Mouse (Mus musculus) thymus, postnatal 25 days (tissue): ENCODE data around the gene Ing4.

Source experiments
- DNase-seq: peaks from one replicate; pipeline ENCODE4 v3.0.0; 2022

The Ing4 gene

GRCm38 (mm10) chr6:125039533-125040153 is at the start of gene Ing4:
Gene Ing4, plus strand, starts transcription at chr6:125039760.
- peak; percentile 88 for DNase-seq

DNA sequence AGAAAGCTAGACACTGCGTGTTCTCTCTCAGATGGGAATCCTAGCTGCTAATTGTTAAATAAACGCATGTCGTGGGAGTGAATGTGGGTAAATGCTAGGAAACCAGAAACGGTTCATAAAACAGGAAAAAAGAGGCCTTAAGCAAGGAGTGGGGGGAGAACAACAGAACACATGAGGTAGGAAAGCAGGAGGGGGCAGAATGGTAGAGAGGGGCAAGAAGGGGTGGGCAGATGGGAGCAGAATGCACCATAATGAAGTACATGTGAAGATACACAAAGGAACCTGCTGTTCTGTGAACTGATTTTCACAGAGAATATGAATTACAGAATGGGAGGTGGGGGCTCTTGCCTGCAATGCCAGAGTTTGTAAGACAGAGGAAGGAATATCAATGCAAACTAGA is 47.3 kb upstream of the Ing4 start:
- no peak for DNase-seq

DNA sequence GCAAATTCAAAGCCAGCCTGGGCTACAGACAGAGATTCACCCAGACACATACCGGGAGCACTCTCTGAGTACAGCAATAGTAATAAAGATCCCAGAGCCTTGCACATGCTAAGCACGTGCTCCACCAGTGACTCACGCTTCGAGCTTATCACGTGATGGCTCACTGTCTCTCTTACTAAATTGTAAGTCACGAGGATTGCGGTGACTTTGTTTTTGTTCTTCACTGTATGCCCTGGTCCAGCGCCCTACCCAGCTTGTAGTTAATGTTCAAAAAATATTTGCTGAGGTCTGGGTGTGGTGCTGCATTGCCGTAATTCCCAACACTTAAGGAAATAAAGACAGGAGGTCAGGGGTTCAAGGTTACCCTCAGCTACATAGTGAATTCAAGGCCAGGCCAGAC is 46.2 kb upstream of the Ing4 start:
- DNase-seq, result no peak

GRCm38 (mm10) chr6:124993876-124994275 is 45.7 kb upstream of the Ing4 start:
- no peak for DNase-seq

DNA sequence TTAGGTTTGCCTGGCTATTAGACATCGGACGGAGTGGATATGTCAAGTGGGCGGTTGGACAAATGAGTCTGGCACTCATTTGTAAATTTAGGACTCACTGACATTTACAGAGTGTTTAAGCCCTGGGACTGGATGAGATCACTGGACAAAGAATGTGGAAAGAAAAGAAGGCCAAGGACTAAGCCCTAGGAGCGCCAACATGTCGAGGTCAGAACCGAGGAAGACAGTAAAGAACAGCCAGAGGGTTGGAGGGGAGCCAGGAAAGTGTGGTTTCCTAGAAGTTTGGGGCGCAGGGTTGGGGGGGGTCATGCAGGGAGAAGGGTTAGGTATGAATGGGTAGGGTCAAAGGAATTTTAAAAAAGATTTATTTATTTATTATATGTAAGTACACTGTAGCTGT is 44.3 kb upstream of the Ing4 start:
- no peak for DNase-seq

- no peak for DNase-seq
These were observed 43.6 kb upstream of the Ing4 start for GRCm38 (mm10) chr6:124995831-124996403.

DNA sequence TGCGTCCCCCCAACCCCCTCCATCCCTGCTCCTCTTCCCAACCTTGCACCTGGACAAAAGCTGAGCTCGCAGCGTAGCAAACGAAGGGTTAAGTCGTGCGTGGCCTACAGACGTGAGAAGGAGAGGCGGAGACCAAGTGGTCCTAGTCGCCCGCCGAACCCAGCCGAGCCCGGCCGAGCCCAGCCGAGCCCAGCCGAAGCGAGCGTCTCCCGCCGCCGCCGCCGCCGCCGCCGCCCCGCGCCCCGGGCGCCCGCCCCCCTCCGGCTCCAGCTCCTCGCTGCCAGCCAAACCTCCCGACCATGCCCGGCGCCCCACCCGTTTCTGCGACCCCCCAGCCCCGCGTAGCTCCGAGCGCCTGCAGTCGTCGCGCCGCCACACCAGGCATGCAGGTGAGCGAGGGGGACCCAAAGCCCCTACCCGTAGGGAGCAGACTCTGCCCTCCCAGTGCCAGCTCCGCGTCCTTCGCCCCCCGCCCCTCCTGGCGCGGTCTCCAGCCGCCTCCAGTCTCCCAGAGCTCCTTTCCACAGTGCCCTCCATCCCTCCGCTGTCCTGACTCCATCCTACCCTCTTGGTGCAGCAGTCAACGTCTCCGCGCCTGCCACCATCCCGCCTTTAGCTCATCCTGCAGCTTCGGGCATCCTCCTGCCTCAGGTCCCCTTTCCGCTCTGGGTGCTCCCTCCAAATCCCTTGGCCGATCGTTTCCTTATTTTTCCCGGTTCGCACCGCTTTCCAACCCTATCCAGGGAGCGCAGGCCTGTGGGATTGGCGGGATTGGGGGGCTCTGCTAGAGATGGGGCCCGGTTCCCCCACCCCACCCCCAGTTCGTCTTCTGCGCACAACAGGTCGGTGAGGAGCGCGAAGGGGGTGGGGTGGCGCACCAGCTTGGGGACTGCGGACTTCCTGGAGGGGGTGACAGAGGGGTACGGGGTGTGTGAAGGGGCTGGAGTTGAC is 42.7 kb upstream of the Ing4 start, which contains the start of gene Pianp:
TSS of gene Pianp (plus strand) at position 144 of the 951 bp plus-strand sequence.
- DNase-seq, result peak; percentile 86

- no peak for DNase-seq
These were observed 41.5 kb upstream of the Ing4 start for GRCm38 (mm10) chr6:124998066-124998465.

DNA sequence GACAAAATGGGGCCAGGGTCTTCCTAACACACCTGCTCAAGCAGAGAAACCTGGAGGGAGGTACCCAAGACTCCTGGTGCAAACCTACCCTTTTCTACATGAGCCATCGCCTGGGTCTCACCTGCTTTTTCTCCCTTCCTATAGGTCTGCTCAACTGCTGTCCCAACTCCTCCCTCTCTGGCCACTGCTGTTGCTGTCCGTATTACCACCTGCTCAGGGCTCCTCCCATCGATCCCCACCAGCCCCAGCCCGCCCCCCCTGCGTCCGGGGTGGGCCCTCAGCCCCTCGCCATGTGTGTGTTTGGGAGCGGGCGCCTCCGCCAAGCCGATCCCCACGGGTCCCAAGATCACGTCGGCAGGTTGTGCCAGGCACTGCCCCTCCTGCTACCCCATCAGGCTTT is 40.5 kb upstream of the Ing4 start:
- DNase-seq, result no peak

DNA sequence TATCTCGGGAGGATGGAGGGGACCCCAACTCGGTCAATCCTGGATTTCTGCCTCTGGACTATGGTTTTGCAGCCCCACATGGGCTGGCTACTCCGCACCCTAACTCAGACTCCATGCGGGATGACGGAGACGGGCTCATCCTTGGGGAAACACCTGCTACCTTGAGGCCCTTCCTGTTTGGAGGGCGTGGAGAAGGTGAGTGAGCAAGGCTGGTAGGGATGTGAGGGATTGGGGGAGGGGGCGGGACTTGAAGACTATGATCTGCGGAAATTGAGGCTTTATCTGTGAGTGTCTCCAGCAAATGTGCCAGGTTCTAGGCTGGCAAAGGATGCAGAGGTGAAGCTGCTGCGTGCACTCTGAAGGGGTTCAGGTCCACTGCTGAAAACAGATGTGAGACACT is 40.0 kb upstream of the Ing4 start:
- DNase-seq, result no peak

DNA sequence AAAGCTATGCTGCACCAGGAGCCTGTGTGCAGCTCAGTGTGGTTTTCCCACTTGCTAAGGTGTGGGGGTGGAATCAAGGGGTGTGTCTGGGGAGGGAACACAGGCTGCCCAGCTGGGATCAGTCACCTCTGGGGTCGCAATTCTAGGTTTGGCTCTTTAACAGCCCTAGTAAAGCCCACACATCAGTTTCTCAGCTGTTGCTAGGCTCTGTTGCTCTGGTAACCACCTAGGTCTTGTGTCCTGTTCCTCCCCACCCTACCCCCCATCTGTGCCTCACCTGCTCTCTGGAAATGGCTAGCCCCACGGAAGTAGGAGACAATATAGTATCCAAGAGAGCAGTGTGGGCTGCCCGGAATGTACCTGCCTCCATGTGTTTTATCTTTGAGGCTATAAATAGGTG is 35.9 kb upstream of the Ing4 start:
- DNase-seq, result no peak

DNA sequence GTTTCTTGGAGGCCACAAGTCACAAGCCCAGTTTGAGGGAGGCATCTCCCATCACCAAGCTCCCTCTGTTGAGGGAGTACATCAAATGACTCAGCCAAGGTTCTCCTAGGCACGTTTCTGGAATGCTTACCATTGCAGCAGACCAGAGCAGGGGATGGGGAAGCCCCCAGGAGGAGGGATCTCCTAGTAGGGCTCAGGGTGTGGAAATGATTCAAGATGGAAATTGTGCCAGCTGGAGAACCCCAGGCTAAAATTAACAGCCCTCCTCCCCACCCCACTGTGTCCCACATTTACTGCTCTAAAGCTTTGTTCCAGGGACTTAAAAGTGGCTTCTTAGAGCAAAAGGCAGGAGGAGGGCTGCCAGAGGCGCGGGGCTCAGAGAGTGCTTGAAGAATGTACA is 34.5 kb upstream of the Ing4 start:
- no peak for DNase-seq

GRCm38 (mm10) chr6:125008060-125008459 is 31.5 kb upstream of the Ing4 start:
- no peak for DNase-seq

DNA sequence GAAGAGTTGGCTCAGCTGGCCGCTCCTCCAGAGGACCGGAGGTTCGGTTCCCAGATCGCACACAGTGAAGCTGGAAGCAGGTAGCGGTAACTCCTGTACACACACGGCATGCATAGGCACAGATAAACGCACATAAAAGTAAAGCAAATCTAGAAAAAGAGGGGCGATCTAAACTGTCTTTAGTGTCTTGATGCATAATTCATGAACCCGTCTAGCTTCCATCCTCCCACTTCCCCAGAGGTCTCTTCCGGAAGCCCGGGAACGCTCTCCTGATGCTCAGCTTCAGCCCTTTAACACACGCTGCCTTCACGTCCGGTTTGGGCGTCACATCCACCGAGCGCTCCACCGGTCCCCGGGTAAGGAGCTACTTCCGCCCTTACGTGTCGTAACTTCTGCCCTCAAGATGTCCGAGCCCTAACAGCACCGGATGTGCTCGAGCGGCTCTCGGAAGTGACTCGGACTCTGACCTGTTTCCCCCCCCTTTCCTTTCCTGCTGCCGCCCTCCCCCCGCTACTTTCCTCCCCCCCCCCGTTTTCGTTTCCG is 30.9 kb upstream of the Ing4 start:
- DNase-seq, result peak; percentile 95

DNA sequence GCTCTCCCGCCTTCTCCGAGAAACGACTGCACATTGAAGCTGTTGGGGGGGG is 30.6 kb upstream of the Ing4 start, which contains the start of gene Zfp384:
TSS of gene Zfp384 (plus strand) at position 17 of the 52 bp plus-strand sequence.
- DNase-seq, result no peak

DNA sequence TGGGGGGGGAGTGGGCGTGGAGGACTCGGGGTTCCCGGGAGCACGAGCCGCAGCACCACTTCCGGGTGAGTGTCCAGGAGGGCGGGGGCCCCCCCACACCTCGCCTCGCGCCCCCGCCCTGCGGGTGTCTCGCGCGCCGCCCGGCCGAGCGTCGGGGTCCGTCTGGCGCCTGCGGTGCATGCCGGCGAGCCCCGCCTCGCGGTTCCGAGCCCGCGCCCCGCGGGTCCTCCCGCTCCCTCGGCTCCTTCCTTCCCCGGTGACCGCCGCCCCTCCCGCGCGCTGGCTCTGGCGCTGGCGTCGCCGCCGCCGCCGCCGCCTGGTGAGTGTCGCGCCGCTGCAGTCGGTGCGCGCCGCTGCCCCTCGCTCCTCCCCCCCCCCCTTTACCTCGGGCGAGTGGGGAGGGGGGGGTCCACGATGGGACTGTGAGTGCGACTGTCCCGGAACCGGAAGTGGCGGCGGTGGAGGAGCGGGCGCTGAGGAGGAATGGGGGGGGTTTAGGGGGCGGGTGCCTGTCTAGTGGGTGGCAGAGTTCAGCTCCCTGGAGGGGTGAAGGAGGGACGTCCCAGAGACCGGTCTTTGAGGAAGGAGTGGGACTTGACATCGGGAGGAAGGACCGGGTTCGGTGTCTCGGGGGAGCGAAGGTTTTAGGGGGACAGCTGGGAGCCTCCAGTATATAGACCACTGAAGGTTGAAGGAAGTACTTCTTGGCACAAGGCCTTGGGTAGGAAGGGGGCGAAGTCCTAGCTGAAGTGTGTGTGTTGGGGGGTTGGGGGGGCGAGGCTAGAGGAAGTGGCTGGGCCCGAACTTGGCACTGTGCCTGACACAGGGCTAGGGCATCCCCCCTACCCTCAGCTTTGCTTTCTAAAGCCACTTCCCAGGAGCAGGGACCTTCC is 30.1 kb upstream of the Ing4 start:
- peak; percentile 84 for DNase-seq

DNA sequence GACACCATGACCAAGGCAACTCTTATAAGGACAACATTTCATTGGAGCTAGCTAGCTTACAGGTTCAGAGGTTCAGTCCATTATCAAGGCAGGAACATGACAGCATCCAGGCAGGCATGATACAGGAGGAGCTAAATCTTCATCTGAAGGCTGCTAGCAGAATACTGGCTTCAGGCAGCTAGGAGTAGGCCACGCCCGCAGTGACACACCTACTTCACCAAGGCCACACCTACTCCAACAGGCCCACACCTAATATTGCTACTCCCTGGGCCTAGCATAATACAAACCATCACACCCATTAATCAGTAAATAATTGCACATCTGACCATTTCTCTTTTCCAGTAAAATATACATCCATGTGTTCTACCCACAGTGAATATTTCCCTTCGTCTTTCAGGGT is 21.9 kb upstream of the Ing4 start:
- DNase-seq, result no peak

GRCm38 (mm10) chr6:125030532-125030931 is 9.0 kb upstream of the Ing4 start:
- DNase-seq, result peak; percentile 67

DNA sequence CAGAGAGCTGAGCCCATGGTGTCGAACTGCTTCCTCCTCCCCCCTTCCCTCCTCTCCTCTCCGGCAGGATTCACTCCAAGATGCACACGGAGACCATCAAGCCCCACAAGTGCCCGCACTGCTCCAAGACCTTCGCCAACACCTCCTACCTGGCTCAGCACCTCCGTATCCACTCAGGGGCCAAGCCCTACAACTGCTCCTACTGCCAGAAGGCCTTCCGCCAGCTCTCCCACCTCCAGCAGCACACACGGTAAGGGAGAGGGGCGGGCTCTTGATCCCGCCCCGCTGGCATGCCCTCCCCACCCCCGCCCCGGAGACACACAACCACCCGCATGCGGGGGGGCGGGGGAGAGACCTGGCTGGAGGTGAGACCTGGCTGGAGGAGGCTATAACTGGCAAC is 8.0 kb upstream of the Ing4 start:
- no peak for DNase-seq

DNA sequence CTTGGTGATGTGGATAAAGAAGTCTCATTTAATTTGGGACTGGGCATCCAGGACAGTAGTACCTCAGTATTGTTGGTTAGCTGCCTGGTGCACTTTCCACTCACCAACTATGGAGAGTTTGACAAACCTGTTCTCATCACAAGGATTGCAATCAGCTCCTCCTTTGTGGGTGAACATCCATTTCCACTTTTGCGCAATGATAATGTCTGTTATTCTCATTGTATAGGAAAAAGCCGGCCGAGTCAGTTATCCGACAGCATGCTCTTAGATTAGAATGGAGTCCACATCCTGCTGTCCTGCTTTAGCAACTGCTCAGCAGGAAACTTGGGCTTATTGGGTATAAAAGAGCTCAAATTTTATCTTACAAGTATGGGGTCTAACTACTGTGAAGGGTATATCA is 894 bp upstream of the Ing4 start:
- DNase-seq, result no peak

- no peak for DNase-seq
These were observed 429 bp upstream of the Ing4 start for GRCm38 (mm10) chr6:125039131-125039530.

GRCm38 (mm10) chr6:125040221-125040620 is 661 bp downstream of the Ing4 start:
- no peak for DNase-seq

DNA sequence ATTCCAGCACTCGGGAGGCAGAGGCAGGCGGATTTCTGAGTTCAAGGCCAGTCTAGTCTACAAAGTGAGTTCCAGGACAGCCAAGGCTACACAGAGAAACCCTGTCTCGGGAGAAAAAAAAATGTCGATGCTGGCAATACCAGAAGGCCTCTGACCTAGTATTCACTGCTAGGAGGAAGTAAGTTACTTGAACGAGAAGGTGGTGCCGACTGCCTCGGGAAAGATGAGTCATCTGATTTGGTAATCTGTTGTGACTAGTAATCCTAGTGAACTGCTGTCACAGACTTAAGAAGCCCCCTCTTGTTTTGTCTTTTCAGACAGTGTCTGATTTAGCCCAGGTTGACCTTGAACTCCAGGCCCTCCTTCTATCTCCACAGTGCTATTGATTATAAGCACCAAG is 1.5 kb downstream of the Ing4 start:
- no peak for DNase-seq
